Mouse (Mus musculus): ENCODE measurements around the gene Myh11. TPM values are rescaled to one million over a fixed set of nuclear protein-coding genes. Genes with fewer than 3 reads are reported as not detected.

Gene Myh11
- not detected in 2 replicates for polyA plus RNA-seq (2012; ENCODE audit: insufficient read depth, low replicate concordance)

- no peak for TF ChIP-seq GATA1 (IDR thresholded peaks at IDR 0.05; ENCODE audit: borderline replicate concordance, low read length)
- TF ChIP-seq FLI1 (IDR thresholded peaks at IDR 0.05; ENCODE audit: low read length): no peak
- peaks cover 43% of the 10 kb centered on the region for H3K27me3 ChIP-seq (replicated peaks)
- H3K4me3 ChIP-seq (replicated peaks): peak within 1 kb of the TSS; percentile 81
Observed at GRCm38 (mm10) chr16:14291223-14291622, at the start of gene Myh11. Gene Myh11, minus strand, starts transcription at chr16:14291372.

GRCm38 (mm10) chr16:14328156-14328555, 37.0 kb upstream of the Myh11 start:
- TF ChIP-seq FLI1 (IDR thresholded peaks at IDR 0.05; ENCODE audit: low read length): no peak
- TF ChIP-seq GATA1 (IDR thresholded peaks at IDR 0.05; ENCODE audit: borderline replicate concordance, low read length): no peak
- Histone ChIP-seq H3K4me1 (peaks cover 9% of the 10 kb centered on the region), H3K9me3 (peaks cover 1% of the 10 kb centered on the region; the same call in 1 of the 2 replicates), H3K36me3 (replicated peaks; ENCODE audit: low read length) (no peaks in the 10 kb centered on the region), H3K27me3 (replicated peaks) (peaks cover 5% of the 10 kb centered on the region), H3K4me3 (replicated peaks) (no peak overlapping the region)

More at GRCm38 (mm10) chr16:14291223-14291622, at the start of gene Myh11:
- H3K4me1 ChIP-seq: peaks cover 43% of the 10 kb centered on the region
- no peaks in the 10 kb centered on the region for H3K9me3 ChIP-seq
- H3K36me3 ChIP-seq (replicated peaks; ENCODE audit: low read length): peaks cover 11% of the 10 kb centered on the region

GRCm38 (mm10) chr16:14320494-14320893, 29.3 kb upstream of the Myh11 start:
- Histone ChIP-seq H3K4me3 (replicated peaks) (no peak overlapping the region), H3K27me3 (replicated peaks) (no peaks in the 10 kb centered on the region), H3K36me3 (replicated peaks; ENCODE audit: low read length) (no peaks in the 10 kb centered on the region), H3K9me3 (peaks cover 3% of the 10 kb centered on the region; the same call in 1 of the 2 replicates), H3K4me1 (peaks cover 32% of the 10 kb centered on the region)
- no peak for TF ChIP-seq GATA1 (IDR thresholded peaks at IDR 0.05; ENCODE audit: borderline replicate concordance, low read length)
- no peak for TF ChIP-seq FLI1 (IDR thresholded peaks at IDR 0.05; ENCODE audit: low read length)

- no peaks in the 10 kb centered on the region for H3K27me3 ChIP-seq (replicated peaks)
- TF ChIP-seq FLI1 (IDR thresholded peaks at IDR 0.05; ENCODE audit: low read length) (no peak), GATA1 (IDR thresholded peaks at IDR 0.05; ENCODE audit: borderline replicate concordance, low read length) (no peak)
- H3K36me3 ChIP-seq (replicated peaks; ENCODE audit: low read length): peaks cover under 1% of the 10 kb centered on the region
- H3K9me3 ChIP-seq: peaks cover 3% of the 10 kb centered on the region; the same call in 1 of the 2 replicates
- H3K4me1 ChIP-seq: peaks cover 40% of the 10 kb centered on the region
- H3K4me3 ChIP-seq (replicated peaks): no peak overlapping the region
Observed at GRCm38 (mm10) chr16:14319681-14320080, 28.5 kb upstream of the Myh11 start.

- Histone ChIP-seq H3K27me3 (replicated peaks) (no peaks in the 10 kb centered on the region), H3K4me1 (peaks cover 50% of the 10 kb centered on the region), H3K9me3 (no peaks in the 10 kb centered on the region), H3K36me3 (replicated peaks; ENCODE audit: low read length) (peaks cover 24% of the 10 kb centered on the region), H3K4me3 (replicated peaks) (peak within 1 kb of the TSS; percentile 92)
- TF ChIP-seq GATA1 (IDR thresholded peaks at IDR 0.05; ENCODE audit: borderline replicate concordance, low read length) (no peak), FLI1 (IDR thresholded peaks at IDR 0.05; ENCODE audit: low read length) (no peak)
Observed at GRCm38 (mm10) chr16:14316884-14317876, 26.0 kb upstream of the Myh11 start, which contains the start of gene Fopnl. Gene Fopnl, minus strand, starts transcription at chr16:14317405.

GRCm38 (mm10) chr16:14312914-14313313, 21.7 kb upstream of the Myh11 start:
- Histone ChIP-seq H3K27me3 (replicated peaks) (no peaks in the 10 kb centered on the region), H3K4me1 (peaks cover 66% of the 10 kb centered on the region), H3K9me3 (no peaks in the 10 kb centered on the region), H3K36me3 (replicated peaks; ENCODE audit: low read length) (peaks cover 60% of the 10 kb centered on the region), H3K4me3 (replicated peaks) (no peak overlapping the region)
- TF ChIP-seq FLI1 (IDR thresholded peaks at IDR 0.05; ENCODE audit: low read length): no peak
- no peak for TF ChIP-seq GATA1 (IDR thresholded peaks at IDR 0.05; ENCODE audit: borderline replicate concordance, low read length)

- H3K27me3 ChIP-seq (replicated peaks): no peaks in the 10 kb centered on the region
- H3K9me3 ChIP-seq: no peaks in the 10 kb centered on the region
- no peak overlapping the region for H3K4me3 ChIP-seq (replicated peaks)
- peaks cover 75% of the 10 kb centered on the region for H3K4me1 ChIP-seq
- TF ChIP-seq GATA1 (IDR thresholded peaks at IDR 0.05; ENCODE audit: borderline replicate concordance, low read length) (no peak), FLI1 (IDR thresholded peaks at IDR 0.05; ENCODE audit: low read length) (no peak)
- H3K36me3 ChIP-seq (replicated peaks; ENCODE audit: low read length): peaks cover 73% of the 10 kb centered on the region
Observed at GRCm38 (mm10) chr16:14311371-14311770, 20.2 kb upstream of the Myh11 start.

- Histone ChIP-seq H3K27me3 (replicated peaks) (no peaks in the 10 kb centered on the region), H3K36me3 (replicated peaks; ENCODE audit: low read length) (peaks cover 85% of the 10 kb centered on the region), H3K4me1 (peaks cover 70% of the 10 kb centered on the region), H3K9me3 (no peaks in the 10 kb centered on the region), H3K4me3 (replicated peaks) (no peak overlapping the region)
- TF ChIP-seq FLI1 (IDR thresholded peaks at IDR 0.05; ENCODE audit: low read length): no peak
- no peak for TF ChIP-seq GATA1 (IDR thresholded peaks at IDR 0.05; ENCODE audit: borderline replicate concordance, low read length)
Observed at GRCm38 (mm10) chr16:14309833-14310232, 18.7 kb upstream of the Myh11 start.

- TF ChIP-seq FLI1 (IDR thresholded peaks at IDR 0.05; ENCODE audit: low read length) (no peak), GATA1 (IDR thresholded peaks at IDR 0.05; ENCODE audit: borderline replicate concordance, low read length) (no peak)
- Histone ChIP-seq H3K9me3 (no peaks in the 10 kb centered on the region), H3K36me3 (replicated peaks; ENCODE audit: low read length) (peaks cover 86% of the 10 kb centered on the region), H3K27me3 (replicated peaks) (no peaks in the 10 kb centered on the region), H3K4me3 (replicated peaks) (peak overlapping the region; percentile 21), H3K4me1 (peaks cover 66% of the 10 kb centered on the region)
Observed at GRCm38 (mm10) chr16:14308245-14309073, 17.3 kb upstream of the Myh11 start.
